Mouse (Mus musculus) gonadal fat pad, adult 2 months (tissue): ENCODE measurements around the gene Poln. TPM values are rescaled to one million over a fixed set of nuclear protein-coding genes. Genes with fewer than 3 reads are reported as not detected.

Source experiments
- DNase-seq: peaks from one replicate; pipeline ENCODE4 v3.0.0-alpha.2; 2012; ENCODE audit warnings: low read depth
- polyA plus RNA-seq: library from polyadenylated mRNA; depleted of rRNA; stranded (reverse); fragments of >200 nt; gene quantifications from 2 replicates; pipeline ENCODE4 v1.2.3, GENCODE M21; 2012; rRNA removed

Poln gene
- 6.0 and 20.3 TPM in 2 replicates for polyA plus RNA-seq

- DNase-seq: peak; percentile 68
Measured at GRCm38 (mm10) chr5:34168950-34169891, at the start of gene Poln, which contains the start of gene Haus3. Poln (minus strand) TSS chr5:34169448. Haus3 (minus strand) TSS chr5:34169527.

GRCm38 (mm10) chr5:34218672-34219071, 49.4 kb upstream of the Poln start:
- no peak for DNase-seq

GRCm38 (mm10) chr5:34217756-34218155, 48.5 kb upstream of the Poln start:
- no peak for DNase-seq

GRCm38 (mm10) chr5:34216025-34216424, 46.8 kb upstream of the Poln start:
- no peak for DNase-seq

GRCm38 (mm10) chr5:34213659-34214058, 44.4 kb upstream of the Poln start:
- no peak for DNase-seq

- no peak for DNase-seq
Measured at GRCm38 (mm10) chr5:34210279-34210678, 41.0 kb upstream of the Poln start.

- DNase-seq: no peak
Measured at GRCm38 (mm10) chr5:34207503-34207902, 38.3 kb upstream of the Poln start.

- no peak for DNase-seq
Measured at GRCm38 (mm10) chr5:34205788-34206187, 36.5 kb upstream of the Poln start.

GRCm38 (mm10) chr5:34204911-34205310, 35.7 kb upstream of the Poln start:
- DNase-seq: no peak

GRCm38 (mm10) chr5:34202006-34202405, 32.8 kb upstream of the Poln start:
- DNase-seq: no peak

GRCm38 (mm10) chr5:34201396-34201795, 32.1 kb upstream of the Poln start:
- no peak for DNase-seq

GRCm38 (mm10) chr5:34198615-34199014, 29.4 kb upstream of the Poln start:
- DNase-seq: no peak

GRCm38 (mm10) chr5:34197243-34197642, 28.0 kb upstream of the Poln start:
- no peak for DNase-seq

- DNase-seq: no peak
Measured at GRCm38 (mm10) chr5:34196423-34196822, 27.2 kb upstream of the Poln start.

- DNase-seq: no peak
Measured at GRCm38 (mm10) chr5:34195786-34196185, 26.5 kb upstream of the Poln start.

- no peak for DNase-seq
Measured at GRCm38 (mm10) chr5:34194975-34195662, 25.9 kb upstream of the Poln start.

GRCm38 (mm10) chr5:34194426-34194825, 25.2 kb upstream of the Poln start:
- no peak for DNase-seq

- no peak for DNase-seq
Measured at GRCm38 (mm10) chr5:34191843-34192242, 22.6 kb upstream of the Poln start.

- DNase-seq: no peak
Measured at GRCm38 (mm10) chr5:34191021-34191420, 21.8 kb upstream of the Poln start.

GRCm38 (mm10) chr5:34189521-34189920, 20.3 kb upstream of the Poln start:
- no peak for DNase-seq

GRCm38 (mm10) chr5:34188856-34189255, 19.6 kb upstream of the Poln start:
- no peak for DNase-seq

- DNase-seq: peak; percentile 98
Measured at GRCm38 (mm10) chr5:34187601-34188316, 18.5 kb upstream of the Poln start, which contains the start of gene Mxd4. Mxd4 (minus strand) TSS chr5:34187720.
